Mouse (Mus musculus) bone marrow macrophage, adult 2 months (primary cell): ENCODE measurements at regions not wholly inside any gene's neighbourhood (a gene's known extent, or its start where the extent isn't known, plus 50 kb on each side); places are given as distances from the start of the nearest gene placed in this dataset.

ENCODE experiments used
- H3K27ac ChIP-seq: 2 replicates; pipeline ENCODE4 v1.5.1; 2012; ENCODE audit warnings: low read depth, low read length; ENCODE audit not compliant: insufficient read depth
- H3K4me1 ChIP-seq: 2 replicates; pipeline ENCODE4 v1.6.1; 2012; ENCODE audit warnings: low read length; ENCODE audit not compliant: control insufficient read depth, insufficient read depth
- H3K4me3 ChIP-seq: 2 replicates; pipeline ENCODE4 v1.5.1; 2012; ENCODE audit warnings: mild to moderate bottlenecking, low read length, moderate library complexity; ENCODE audit not compliant: insufficient read depth
- CTCF ChIP-seq: IDR thresholded peaks from 2 replicates; pipeline ENCODE4 v1.5.1; 2012; ENCODE audit warnings: low read depth, mild to moderate bottlenecking, low read length, moderate library complexity
- POLR2A ChIP-seq: IDR thresholded peaks from 2 replicates; pipeline ENCODE4 v1.6.1; 2012; ENCODE audit warnings: mild to moderate bottlenecking, low read depth, low read length, borderline replicate concordance

GRCm38 (mm10) chr4:150749066-150749465, 97.1 kb upstream of the Slc45a1 start:
- peaks cover 9% of the 10 kb centered on the region for H3K4me1 ChIP-seq
- no peak overlapping the region for H3K27ac ChIP-seq
- no peak for TF ChIP-seq POLR2A
- no peak for TF ChIP-seq CTCF
- no peak overlapping the region for H3K4me3 ChIP-seq

GRCm38 (mm10) chr4:150748099-150749000, 96.4 kb upstream of the Slc45a1 start:
- TF ChIP-seq POLR2A (no peak), CTCF (no peak)
- no peak overlapping the region for H3K4me3 ChIP-seq
- no peak overlapping the region for H3K27ac ChIP-seq
- H3K4me1 ChIP-seq = peaks cover 11% of the 10 kb centered on the region

- no peak for TF ChIP-seq POLR2A
- no peak for TF ChIP-seq CTCF
- Histone ChIP-seq H3K27ac (no peak overlapping the region), H3K4me1 (peaks cover 13% of the 10 kb centered on the region), H3K4me3 (no peak overlapping the region)
Measured at GRCm38 (mm10) chr4:150746430-150746923, 94.5 kb upstream of the Slc45a1 start.

- H3K4me3 ChIP-seq = no peak overlapping the region
- H3K27ac ChIP-seq = no peak overlapping the region
- TF ChIP-seq POLR2A (no peak), CTCF (no peak)
- H3K4me1 ChIP-seq = peaks cover 13% of the 10 kb centered on the region
Measured at GRCm38 (mm10) chr4:150745529-150746429, 93.8 kb upstream of the Slc45a1 start.

- H3K4me1 ChIP-seq = peaks cover 13% of the 10 kb centered on the region
- H3K4me3 ChIP-seq = no peak overlapping the region
- H3K27ac ChIP-seq = no peak overlapping the region
- TF ChIP-seq CTCF = no peak
- TF ChIP-seq POLR2A = no peak
Measured at GRCm38 (mm10) chr4:150743508-150743907, 91.5 kb upstream of the Slc45a1 start.

GRCm38 (mm10) chr4:150743103-150743502, 91.1 kb upstream of the Slc45a1 start:
- peaks cover 13% of the 10 kb centered on the region for H3K4me1 ChIP-seq
- no peak overlapping the region for H3K27ac ChIP-seq
- TF ChIP-seq CTCF (no peak), POLR2A (no peak)
- H3K4me3 ChIP-seq = no peak overlapping the region

- peaks cover 13% of the 10 kb centered on the region for H3K4me1 ChIP-seq
- no peak overlapping the region for H3K27ac ChIP-seq
- no peak overlapping the region for H3K4me3 ChIP-seq
- TF ChIP-seq CTCF (no peak), POLR2A (no peak)
Measured at GRCm38 (mm10) chr4:150741810-150742209, 89.8 kb upstream of the Slc45a1 start.

GRCm38 (mm10) chr4:150740167-150740566, 88.2 kb upstream of the Slc45a1 start:
- Histone ChIP-seq H3K4me3 (no peak overlapping the region), H3K27ac (no peak overlapping the region)
- TF ChIP-seq POLR2A (no peak), CTCF (no peak)

GRCm38 (mm10) chr4:150738736-150739135, 86.8 kb upstream of the Slc45a1 start:
- Histone ChIP-seq H3K27ac (no peak overlapping the region), H3K4me3 (no peak overlapping the region), H3K4me1 (peaks cover 5% of the 10 kb centered on the region)
- TF ChIP-seq POLR2A = no peak
- no peak for TF ChIP-seq CTCF

More at GRCm38 (mm10) chr4:150740167-150740566, 88.2 kb upstream of the Slc45a1 start:
- H3K4me1 ChIP-seq = peaks cover 5% of the 10 kb centered on the region
